Mouse (Mus musculus) intestine, embryonic 14.5 days (tissue): ENCODE results near the gene Aurkb. TPM values are rescaled to one million over a fixed set of nuclear protein-coding genes. Genes with fewer than 3 reads are reported as not detected.

Experiments
- ATAC-seq: fragments of 200-750 bp; cut with Nextera tagmentation; replicated peaks from 2 replicates; pipeline ENCODE4 v1.8.0; 2017; ENCODE audit warnings: low read depth, moderate number of reproducible peaks, moderate TSS enrichment, moderate library complexity; ENCODE audit not compliant: low FRiP score, low TSS enrichment
- DNase-seq: peaks from one replicate; pipeline ENCODE4 v3.0.0-alpha.2; 2018; ENCODE audit warnings: low spot score
- H3K27ac ChIP-seq: fragments of 300-500 bp; sonication (generic); 2 replicates; pipeline ENCODE4 v1.5.1; 2014; ENCODE audit warnings: low read depth, mild to moderate bottlenecking, control low read depth
- H3K27me3 ChIP-seq: fragments of 300-500 bp; sonication (generic); replicated peaks from 2 replicates; pipeline ENCODE4 v1.6.1; 2014; ENCODE audit warnings: low read length, control low read depth; ENCODE audit not compliant: control insufficient read depth, insufficient read depth
- H3K36me3 ChIP-seq: fragments of 300-500 bp; sonication (generic); 2 replicates; pipeline ENCODE4 v1.6.1; 2014; ENCODE audit warnings: low read length, control low read depth; ENCODE audit not compliant: control insufficient read depth, insufficient read depth
- H3K4me1 ChIP-seq: fragments of 300-500 bp; sonication (generic); replicated peaks from 2 replicates; pipeline ENCODE4 v1.6.1; 2014; ENCODE audit warnings: low read length, control low read depth, mixed read lengths; ENCODE audit not compliant: control insufficient read depth, insufficient read depth
- H3K4me2 ChIP-seq: fragments of 300-500 bp; sonication (generic); 2 replicates; pipeline ENCODE4 v1.6.1; 2014; ENCODE audit warnings: low read length
- H3K4me3 ChIP-seq: fragments of 300-500 bp; sonication (generic); 2 replicates; pipeline ENCODE4 v1.5.1; 2014; ENCODE audit warnings: low read depth, low read length, control low read depth, mixed read lengths
- H3K9ac ChIP-seq: fragments of 300-500 bp; sonication (generic); 2 replicates; pipeline ENCODE4 v1.6.1; 2014; ENCODE audit warnings: mild to moderate bottlenecking, low read length
- H3K9me3 ChIP-seq: fragments of 300-500 bp; sonication (generic); 2 replicates; pipeline ENCODE4 v1.6.1; 2016; ENCODE audit warnings: low read length, control low read depth; ENCODE audit not compliant: control insufficient read depth
- WGBS: fragments of 180-500 bp; shearing (Covaris S2); extraction: QIAGEN DNeasy Blood & Tissue Kit; methylation state at CpG from one replicate; pipeline ENCODE4 v1.1.7; 2014; 5-methylcytosine and 5-hydroxymethylcytosine counted together
- polyA plus RNA-seq: library from polyadenylated mRNA; unstranded; fragments of >200 nt; fragmentation: Nextera tagmentation; extraction: Ambion mirVana; gene quantifications from 2 replicates; pipeline ENCODE4 v1.2.1, GENCODE M21; 2014

Aurkb gene
- polyA plus RNA-seq, 1 experiment from 2014 or later = 150 TPM

DNA sequence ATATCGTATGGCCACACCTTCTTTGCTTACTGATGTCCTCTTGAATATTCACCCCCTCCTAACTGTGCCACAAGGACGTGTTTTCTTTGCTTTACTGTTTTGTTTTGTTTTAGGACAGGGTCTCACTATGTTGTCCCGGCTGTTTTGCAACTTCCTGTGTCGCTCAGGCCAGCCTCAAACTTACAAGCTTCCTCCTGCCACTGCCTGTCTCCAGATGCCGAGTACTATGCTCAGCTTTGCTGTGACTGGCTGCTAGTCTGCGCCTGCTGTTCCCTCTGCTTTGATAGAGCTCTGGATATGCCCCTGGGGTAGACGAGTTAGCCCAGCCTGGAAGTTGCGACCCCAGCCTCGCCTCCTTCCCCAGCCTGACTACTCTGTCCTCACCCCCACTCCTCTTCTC, 11.9 kb upstream of the Aurkb start:
- no peak for ATAC-seq
- Histone ChIP-seq H3K36me3 (peaks cover 74% of the 10 kb centered on the region), H3K27me3 (no peaks in the 10 kb centered on the region), H3K9me3 (no peaks in the 10 kb centered on the region), H3K4me1 (peaks cover 10% of the 10 kb centered on the region), H3K27ac (no peak overlapping the region), H3K9ac (no peak overlapping the region), H3K4me3 (no peak overlapping the region), H3K4me2 (no peak overlapping the region)
- 79% methylated on average over 9 of the region's 9 CpGs for WGBS
- no peak for DNase-seq

DNA sequence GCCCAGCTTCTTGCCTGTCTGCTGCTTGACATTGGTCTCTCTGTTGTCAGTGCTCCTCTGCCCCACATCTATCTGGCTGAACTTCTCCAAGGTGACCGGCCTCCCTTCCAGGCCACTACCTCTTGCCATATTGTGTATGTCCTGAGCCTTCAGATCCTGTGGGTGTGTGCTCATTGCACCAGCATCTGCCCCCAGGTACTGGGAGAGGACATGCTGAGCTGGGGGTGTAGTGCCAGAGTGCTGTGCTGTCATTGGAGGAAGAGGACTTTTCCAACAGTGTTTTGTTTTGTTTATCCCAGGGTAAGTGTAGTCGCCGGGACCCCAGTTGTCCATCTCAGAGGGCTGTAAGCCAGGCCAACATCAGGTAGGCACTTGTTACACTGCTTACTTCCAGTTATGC, 10.9 kb upstream of the Aurkb start:
- no peak overlapping the region for H3K4me2 ChIP-seq
- no peak overlapping the region for H3K27ac ChIP-seq
- no peak for DNase-seq
- H3K9me3 ChIP-seq = no peaks in the 10 kb centered on the region
- no peak overlapping the region for H3K9ac ChIP-seq
- H3K27me3 ChIP-seq = no peaks in the 10 kb centered on the region
- WGBS = 87% methylated on average over 3 of the region's 3 CpGs
- no peak overlapping the region for H3K4me3 ChIP-seq
- peaks cover 64% of the 10 kb centered on the region for H3K36me3 ChIP-seq
- peaks cover 17% of the 10 kb centered on the region for H3K4me1 ChIP-seq
- no peak for ATAC-seq

DNA sequence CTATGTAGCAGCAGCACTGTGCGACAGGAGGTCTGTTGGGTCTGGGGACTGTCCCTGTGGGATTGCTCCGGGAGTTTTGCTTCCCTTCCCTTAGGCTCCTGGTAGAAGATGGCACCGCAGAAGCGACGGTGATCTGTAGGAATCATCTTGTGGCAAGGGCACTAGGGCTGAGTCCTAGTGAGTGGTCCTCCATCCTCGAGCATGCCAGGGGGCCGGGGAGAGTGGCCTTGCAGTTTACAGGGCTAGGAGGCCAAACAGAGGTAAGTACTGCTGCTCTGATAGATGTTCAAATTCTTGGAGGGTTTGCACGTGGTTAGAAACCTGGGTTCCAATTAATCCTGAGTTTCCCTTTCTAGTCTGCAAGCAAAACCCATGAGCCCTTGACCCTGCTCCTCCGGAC, 10.0 kb upstream of the Aurkb start:
- H3K36me3 ChIP-seq = peaks cover 56% of the 10 kb centered on the region
- no peaks in the 10 kb centered on the region for H3K27me3 ChIP-seq
- no peak overlapping the region for H3K4me3 ChIP-seq
- DNase-seq = no peak
- 85% methylated on average over 9 of the region's 9 CpGs for WGBS
- H3K27ac ChIP-seq = peak overlapping the region; percentile 77
- H3K4me2 ChIP-seq = no peak overlapping the region
- ATAC-seq = no peak
- peaks cover 17% of the 10 kb centered on the region for H3K4me1 ChIP-seq
- no peaks in the 10 kb centered on the region for H3K9me3 ChIP-seq
- no peak overlapping the region for H3K9ac ChIP-seq

DNA sequence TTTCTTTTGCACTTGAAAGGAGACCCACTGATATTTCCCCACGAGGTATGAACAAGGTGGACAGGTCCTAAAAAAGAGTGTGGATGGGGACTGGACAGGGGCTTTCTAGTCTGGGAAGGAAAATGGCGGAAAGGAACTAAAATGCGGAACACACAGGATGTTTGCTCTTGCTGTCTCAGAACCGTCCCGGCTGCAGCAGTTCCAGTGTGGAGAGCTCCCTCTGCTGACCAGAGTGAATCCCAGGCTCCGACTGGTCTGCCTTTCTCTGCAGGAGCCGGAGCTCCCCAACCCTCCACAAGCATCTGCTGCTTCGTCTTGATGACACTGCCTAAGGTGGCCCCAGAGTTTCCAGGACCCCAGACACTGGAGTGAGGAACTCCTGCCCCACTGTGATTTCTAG, 9.6 kb upstream of the Aurkb start:
- H3K4me3 ChIP-seq = 0 out of 2 replicates have a peak overlapping the region, but pooled peaks have one; percentile 3

DNA sequence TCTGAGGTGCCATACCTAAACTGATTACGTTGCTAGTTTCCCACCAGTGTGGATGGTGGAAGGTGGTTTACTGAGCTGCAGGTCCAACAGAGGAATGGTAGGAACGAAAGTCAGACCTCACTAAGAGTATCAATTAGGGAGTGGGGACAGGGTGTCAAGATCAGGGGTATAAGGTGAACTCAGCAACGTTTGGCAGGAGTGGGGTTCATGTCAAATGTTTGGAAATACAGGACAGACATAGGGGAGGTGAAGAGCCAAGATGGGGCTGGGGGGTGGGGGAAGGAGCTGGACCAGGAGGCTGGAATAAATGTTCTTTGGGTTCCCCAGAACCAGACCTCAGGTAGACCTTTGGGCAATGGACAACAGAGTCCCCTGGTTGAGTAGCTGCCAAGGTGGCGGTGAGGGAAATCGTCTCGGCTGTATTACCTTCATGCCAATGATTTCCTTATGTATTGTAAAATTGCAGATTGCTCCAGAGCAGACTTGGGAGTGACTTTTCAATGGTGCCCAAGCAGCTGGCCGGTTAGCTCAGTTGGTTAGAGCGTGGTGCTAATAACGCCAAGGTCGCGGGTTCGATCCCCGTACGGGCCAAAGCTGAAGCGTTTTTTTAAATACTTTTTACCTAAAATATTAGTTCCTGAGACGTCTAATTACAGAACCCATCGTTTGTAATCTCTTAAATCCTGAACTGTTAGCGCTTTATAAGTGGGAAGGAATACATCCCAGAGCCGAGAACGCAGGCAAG, 8.8 kb upstream of the Aurkb start:
- Histone ChIP-seq H3K4me3 (peak overlapping the region; percentile 68), H3K4me2 (peak overlapping the region; percentile 49), H3K27me3 (no peaks in the 10 kb centered on the region), H3K36me3 (peaks cover 43% of the 10 kb centered on the region), H3K9me3 (no peaks in the 10 kb centered on the region), H3K27ac (peak overlapping the region; percentile 77), H3K4me1 (peaks cover 17% of the 10 kb centered on the region), H3K9ac (peak overlapping the region; percentile 68)
- ATAC-seq = peak; percentile 19; the same call in 1 of the 2 replicates
- DNase-seq = peak; percentile 98
- WGBS = 8% methylated on average over 20 of the region's 20 CpGs

More for the DNA sequence above, 9.6 kb upstream of the Aurkb start:
- 4% methylated on average over 8 of the region's 8 CpGs for WGBS
- DNase-seq (peak; percentile 84), ATAC-seq (no peak; the same call in 1 of the 2 replicates)
- H3K9me3 ChIP-seq = no peaks in the 10 kb centered on the region
- no peaks in the 10 kb centered on the region for H3K27me3 ChIP-seq
- H3K27ac ChIP-seq = peak overlapping the region; percentile 77
- H3K4me2 ChIP-seq = 0 out of 2 replicates have a peak overlapping the region, but pooled peaks have one; percentile 22
- H3K9ac ChIP-seq = no peak overlapping the region
- peaks cover 17% of the 10 kb centered on the region for H3K4me1 ChIP-seq
- peaks cover 51% of the 10 kb centered on the region for H3K36me3 ChIP-seq

DNA sequence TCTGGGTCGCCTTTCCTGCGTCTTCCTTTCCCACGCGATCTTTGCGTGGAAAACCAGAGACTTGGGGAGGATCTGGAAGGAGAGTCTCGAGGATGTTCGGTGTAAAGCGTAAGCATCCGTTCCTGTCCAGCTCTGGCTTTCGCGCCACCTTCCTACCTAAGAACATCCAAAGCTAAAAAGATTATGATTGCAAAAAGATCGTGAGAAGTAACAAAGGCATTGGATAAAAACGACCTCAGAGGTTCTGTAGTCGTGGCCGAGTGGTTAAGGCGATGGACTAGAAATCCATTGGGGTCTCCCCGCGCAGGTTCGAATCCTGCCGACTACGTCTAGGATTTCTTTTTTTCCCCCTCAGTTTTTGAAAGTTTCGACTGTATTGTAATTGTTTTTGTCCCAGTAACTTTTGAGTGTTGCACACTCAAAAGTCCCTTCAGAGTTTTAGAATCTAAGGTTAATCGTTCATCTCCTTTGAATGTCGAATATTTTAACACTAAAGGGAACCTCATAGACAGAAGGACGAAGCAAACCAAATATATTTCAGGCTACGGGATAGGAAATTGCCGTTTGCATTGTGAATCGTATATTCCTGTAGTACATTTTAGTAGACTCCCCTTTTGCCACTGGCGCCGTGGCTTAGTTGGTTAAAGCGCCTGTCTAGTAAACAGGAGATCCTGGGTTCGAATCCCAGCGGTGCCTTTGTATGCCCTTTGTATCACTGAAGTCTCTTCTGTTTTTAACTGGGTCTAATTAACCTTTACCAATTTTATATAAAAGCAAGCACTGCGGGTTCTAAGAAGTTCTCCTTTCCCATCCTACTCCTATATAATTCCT, 8.0 kb upstream of the Aurkb start:
- peak overlapping the region; percentile 49 for H3K4me2 ChIP-seq
- H3K4me1 ChIP-seq = peaks cover 17% of the 10 kb centered on the region
- no peaks in the 10 kb centered on the region for H3K27me3 ChIP-seq
- H3K36me3 ChIP-seq = peaks cover 36% of the 10 kb centered on the region
- DNase-seq (peak; percentile 95), ATAC-seq (peak; percentile 58)
- peak overlapping the region; percentile 68 for H3K4me3 ChIP-seq
- WGBS = 1% methylated on average over 34 of the region's 34 CpGs
- peak overlapping the region; percentile 68 for H3K9ac ChIP-seq
- no peaks in the 10 kb centered on the region for H3K9me3 ChIP-seq
- peak overlapping the region; percentile 63 for H3K27ac ChIP-seq

DNA sequence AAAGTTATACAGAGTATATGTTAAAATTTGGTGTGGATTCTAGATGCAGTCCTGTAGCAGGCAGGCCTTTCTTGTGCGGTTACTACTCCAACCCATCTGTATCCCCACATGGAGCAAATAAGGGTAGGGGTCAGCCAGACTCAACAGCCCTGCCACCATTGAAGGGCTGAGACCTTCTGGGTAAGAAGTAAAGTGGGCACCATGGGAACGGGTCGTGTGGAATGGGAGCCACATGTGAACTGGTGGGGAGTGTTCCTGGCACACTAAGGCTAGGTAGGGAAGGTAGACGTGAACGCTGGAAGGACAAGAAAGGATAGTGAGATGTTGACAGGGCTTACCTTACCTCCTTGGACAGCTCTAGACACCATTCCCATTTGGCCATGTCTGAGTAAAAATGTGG, 7.3 kb upstream of the Aurkb start:
- no peak for DNase-seq
- Histone ChIP-seq H3K9ac (no peak overlapping the region), H3K4me1 (peaks cover 17% of the 10 kb centered on the region), H3K9me3 (no peaks in the 10 kb centered on the region), H3K36me3 (peaks cover 29% of the 10 kb centered on the region), H3K4me2 (no peak overlapping the region; the same call in 1 of the 2 replicates), H3K4me3 (no peak overlapping the region), H3K27ac (no peak overlapping the region), H3K27me3 (no peaks in the 10 kb centered on the region)
- no peak for ATAC-seq
- 76% methylated on average over 5 of the region's 5 CpGs for WGBS

DNA sequence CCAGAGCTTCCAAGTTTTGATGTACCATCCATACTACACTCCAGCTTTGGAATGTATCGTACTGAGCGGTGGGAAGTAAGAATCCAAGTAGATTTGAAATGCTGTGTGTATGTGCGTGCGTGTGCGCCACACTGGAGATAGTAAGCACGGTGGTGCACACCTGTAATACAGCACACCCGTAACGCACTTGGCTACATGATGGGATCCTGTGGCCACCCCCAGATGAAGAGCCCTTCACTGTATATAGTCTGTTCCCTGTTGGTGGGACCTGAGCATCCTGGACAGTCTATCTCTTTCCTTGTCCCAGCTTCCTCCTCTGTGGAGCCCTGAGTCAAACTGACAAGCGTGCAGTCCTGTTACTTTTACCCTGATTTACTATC, 938 bp downstream of the Aurkb start:
- peak overlapping the region; percentile 94 for H3K4me3 ChIP-seq
- no peak for ATAC-seq
- peaks cover 15% of the 10 kb centered on the region for H3K4me1 ChIP-seq
- peak overlapping the region; percentile 81 for H3K9ac ChIP-seq
- H3K27me3 ChIP-seq = no peaks in the 10 kb centered on the region
- 8% methylated on average over 9 of the region's 9 CpGs for WGBS
- peak overlapping the region; percentile 91 for H3K27ac ChIP-seq
- H3K9me3 ChIP-seq = no peaks in the 10 kb centered on the region
- no peak for DNase-seq
- H3K36me3 ChIP-seq = peaks cover 41% of the 10 kb centered on the region
- peak overlapping the region; percentile 88 for H3K4me2 ChIP-seq
